Mouse (Mus musculus): ENCODE data around the gene Casp9. TPM values are rescaled to one million over a fixed set of nuclear protein-coding genes. Genes with fewer than 3 reads are reported as not detected.

The Casp9 gene
- polyA plus RNA-seq (2017; shearing (Covaris generic)) = 5.4 TPM

DNA sequence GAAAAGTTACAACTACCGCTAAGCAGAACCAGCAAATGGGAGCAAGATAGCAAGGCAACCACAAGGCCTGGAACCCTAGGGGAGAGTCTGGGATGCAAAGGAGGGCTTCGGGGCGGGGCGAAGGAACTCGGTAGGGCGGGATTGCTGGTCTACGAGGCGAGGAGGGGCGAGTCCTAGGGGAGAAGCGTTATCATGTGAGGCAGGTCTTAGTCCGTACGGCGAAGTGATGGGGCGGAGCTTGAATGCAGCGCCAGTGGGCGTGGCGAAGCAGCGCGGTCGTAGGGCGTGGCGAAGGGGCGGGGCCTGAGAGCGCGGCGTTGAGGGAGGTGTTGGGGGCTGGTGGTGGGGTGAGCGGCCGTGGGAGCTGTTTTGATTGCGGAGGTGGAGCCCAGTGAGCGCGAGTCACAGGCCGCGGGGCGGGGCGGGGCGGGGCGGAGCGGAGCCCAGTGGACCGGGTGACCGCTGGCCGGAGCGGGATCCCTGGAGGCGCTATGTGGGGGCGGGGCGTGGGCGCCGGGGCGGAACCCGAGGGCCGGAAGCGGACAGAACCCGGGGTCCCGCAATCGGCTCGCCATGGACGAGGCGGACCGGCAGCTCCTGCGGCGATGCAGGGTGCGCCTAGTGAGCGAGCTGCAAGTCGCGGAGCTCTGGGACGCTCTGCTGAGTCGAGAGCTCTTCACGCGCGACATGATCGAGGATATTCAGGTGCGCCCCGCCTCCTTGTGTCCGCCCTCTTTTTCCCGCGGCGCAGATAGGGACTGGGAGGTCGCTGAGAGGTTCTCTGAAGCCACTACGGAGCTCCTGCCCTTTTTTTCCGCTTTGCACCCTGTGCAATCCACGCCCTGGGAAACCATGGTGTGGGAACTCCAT is at the start of gene Casp9:
Casp9 (plus strand) TSS at position 331 of the 870 bp plus-strand sequence.

DNA sequence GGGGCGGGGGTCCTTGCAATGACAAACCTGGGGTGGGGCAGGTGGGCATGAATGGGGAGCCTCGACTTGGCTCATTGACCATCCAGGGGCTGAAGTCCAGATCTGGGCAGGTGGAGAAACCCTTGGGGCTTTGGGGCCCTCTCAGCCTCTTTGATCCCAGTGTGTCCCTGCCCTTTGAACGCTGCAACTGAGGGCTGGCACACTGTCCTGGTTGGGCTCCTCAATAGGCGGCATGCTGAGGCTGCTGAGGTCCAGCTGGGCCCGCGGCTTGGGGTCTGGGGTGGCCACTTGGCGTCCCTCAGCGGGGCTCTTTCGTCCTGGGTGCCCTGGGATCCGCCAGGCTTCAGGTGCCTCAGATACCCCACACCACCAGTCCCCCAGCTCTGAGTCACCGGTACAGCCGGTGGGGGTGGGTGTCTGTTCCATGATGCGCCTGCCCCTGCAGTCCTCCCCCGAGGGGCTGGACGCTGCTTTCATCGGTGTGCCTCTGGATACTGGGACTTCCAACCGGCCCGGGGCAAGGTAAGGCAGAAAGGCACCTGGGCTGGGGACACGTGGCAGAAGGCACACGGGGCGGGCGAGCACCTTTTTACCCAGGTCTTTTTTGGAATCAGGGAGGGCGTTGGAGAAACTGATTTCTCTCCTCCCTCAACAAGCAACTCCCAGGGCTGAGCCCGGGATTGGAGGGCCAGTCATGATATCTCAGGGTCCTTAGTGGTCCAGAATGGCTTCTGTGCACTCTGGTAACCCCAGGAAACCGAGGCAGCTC is 46.6 kb upstream of the Casp9 start, which contains the start of gene Agmat:
Agmat (plus strand) TSS at position 95 of the 769 bp plus-strand sequence.

DNA sequence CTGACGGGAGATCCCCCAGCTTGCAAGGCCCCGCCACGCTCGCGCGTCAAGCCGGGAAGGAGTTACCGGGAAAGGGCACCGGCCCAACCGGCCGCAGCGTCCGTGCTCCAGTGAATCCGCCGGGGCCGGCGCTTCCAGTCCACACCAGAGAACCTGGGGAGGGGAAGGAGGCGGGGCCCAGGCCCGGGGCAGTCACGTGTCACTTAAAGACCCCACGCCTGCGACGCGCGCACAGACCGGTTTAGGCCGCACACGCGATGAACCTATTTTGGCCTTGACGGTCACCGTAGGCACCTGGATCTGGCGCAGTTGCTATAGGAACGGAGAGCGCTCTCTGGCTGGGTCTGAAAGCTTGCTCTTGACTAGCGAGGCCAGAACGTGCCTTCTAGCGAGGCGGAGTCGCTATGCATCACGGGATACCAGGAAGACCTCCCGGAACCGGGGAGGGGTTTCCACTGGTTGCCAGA is 2.9 kb upstream of the Casp9 start, which contains the start of gene Dnajc16:
Dnajc16 (minus strand) TSS at position 408 of the 467 bp plus-strand sequence.

DNA sequence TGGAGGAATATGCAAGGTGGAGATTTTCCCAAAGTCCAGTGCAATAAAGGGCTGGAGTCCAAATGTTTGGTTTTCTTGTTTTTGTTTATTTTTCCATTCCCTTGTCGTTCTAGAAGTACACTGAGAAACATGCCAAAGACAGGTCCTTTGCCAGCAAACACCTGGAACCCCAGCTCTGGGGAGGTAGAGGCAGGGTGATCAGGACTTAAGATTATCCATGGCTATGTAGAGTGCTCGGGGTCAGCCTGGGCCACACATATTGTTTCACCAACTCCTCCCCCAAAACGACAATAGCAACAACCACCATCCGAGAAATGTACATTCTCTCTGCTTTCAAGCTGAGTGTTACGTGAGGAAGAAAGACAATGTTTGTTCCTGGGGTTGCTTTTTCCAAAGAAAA is 32.6 kb downstream of the Casp9 start, which contains the start of gene Cela2a:
Cela2a (minus strand) TSS at position 101 of the 400 bp plus-strand sequence.

DNA sequence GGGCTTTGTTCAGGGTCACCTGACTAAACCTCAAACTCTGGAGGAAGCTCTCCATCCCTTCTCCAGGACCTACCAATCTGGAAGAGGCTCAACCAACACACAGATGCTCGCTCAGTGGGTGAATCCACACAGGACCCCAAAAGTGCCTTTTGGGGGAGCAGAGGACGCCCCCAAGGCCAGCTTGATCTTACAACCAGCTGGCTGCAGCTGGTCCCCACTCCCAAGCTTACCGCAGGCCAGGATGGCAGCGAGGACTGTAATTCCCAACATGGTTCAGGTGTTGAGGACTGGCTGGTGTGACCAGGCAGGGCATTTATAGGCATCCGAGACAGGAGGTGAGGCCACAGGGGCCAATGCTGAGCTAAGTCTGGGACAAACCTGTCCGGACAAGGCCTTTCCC is 52.6 kb downstream of the Casp9 start, which contains the start of gene Ctrc:
Ctrc (minus strand) TSS at position 361 of the 400 bp plus-strand sequence.

Other genes starting within 250 kb of the Casp9 start
- gene Fblim1, start 187.5 kb upstream of the Casp9 start, polyA plus RNA-seq (2017; shearing (Covaris generic)) = not detected
- 0.29 TPM for gene Tmem82, start 175.0 kb upstream of the Casp9 start, polyA plus RNA-seq (2017; shearing (Covaris generic))
- not detected for gene Slc25a34, start 169.8 kb upstream of the Casp9 start, polyA plus RNA-seq (2017; shearing (Covaris generic))
- 9.1 TPM for gene Plekhm2, start 128.7 kb upstream of the Casp9 start, polyA plus RNA-seq (2017; shearing (Covaris generic))
- not detected for gene Rsc1a1, start 108.0 kb upstream of the Casp9 start, polyA plus RNA-seq (2017; shearing (Covaris generic))
- 37.7 TPM for gene Ddi2, start 70.2 kb upstream of the Casp9 start, polyA plus RNA-seq (2017; shearing (Covaris generic))
- gene Agmat, start 46.9 kb upstream of the Casp9 start, polyA plus RNA-seq (2017; shearing (Covaris generic)) = not detected
- gene Dnajc16, start 2.7 kb upstream of the Casp9 start, polyA plus RNA-seq (2017; shearing (Covaris generic)) = 3.5 TPM
- gene Cela2a, start 32.5 kb downstream of the Casp9 start, polyA plus RNA-seq (2017; shearing (Covaris generic)) = not detected
- not detected for gene Ctrc, start 52.7 kb downstream of the Casp9 start, polyA plus RNA-seq (2017; shearing (Covaris generic))
- 97.6 TPM for gene Efhd2, start 81.3 kb downstream of the Casp9 start, polyA plus RNA-seq (2017; shearing (Covaris generic))
- gene Fhad1, start 221.5 kb downstream of the Casp9 start, polyA plus RNA-seq (2017; shearing (Covaris generic)) = not detected

All from effector memory CD4-positive, alpha-beta T cell, adult 5 months (primary cell).